Mouse (Mus musculus) embryonic facial prominence, embryonic 14.5 days (tissue): ENCODE measurements at regions not wholly inside any gene's neighbourhood (a gene's known extent, or its start where the extent isn't known, plus 50 kb on each side); places are given as distances from the start of the nearest gene placed in this dataset.

Source experiments
- ATAC-seq: fragments of 200-750 bp; cut with Nextera tagmentation; 2 replicates; pipeline ENCODE4 v1.8.0; 2017; ENCODE audit warnings: low read depth, moderate number of reproducible peaks, moderate TSS enrichment
- DNase-seq: peaks from one replicate; pipeline ENCODE4 v3.0.0-alpha.2; 2015; ENCODE audit warnings: low spot score
- H3K27ac ChIP-seq: fragments of 300-500 bp; sonication (generic); replicated peaks from 2 replicates; pipeline ENCODE4 v1.5.1; 2014; ENCODE audit warnings: low read depth, mild to moderate bottlenecking, low read length, moderate library complexity
- H3K27me3 ChIP-seq: fragments of 300-500 bp; sonication (generic); replicated peaks from 2 replicates; pipeline ENCODE4 v1.6.1; 2014; ENCODE audit warnings: low read length; ENCODE audit not compliant: control insufficient read depth, insufficient read depth
- H3K36me3 ChIP-seq: fragments of 300-500 bp; sonication (generic); 2 replicates; pipeline ENCODE4 v1.6.1; 2014; ENCODE audit warnings: low read length, mixed read lengths; ENCODE audit not compliant: control insufficient read depth, insufficient read depth
- H3K4me1 ChIP-seq: fragments of 300-500 bp; sonication (generic); 2 replicates; pipeline ENCODE4 v1.6.1; 2014; ENCODE audit warnings: antibody characterized with exemption, low read length; ENCODE audit not compliant: control insufficient read depth, insufficient read depth
- H3K4me2 ChIP-seq: fragments of 300-500 bp; sonication (generic); 2 replicates; pipeline ENCODE4 v1.6.1; 2014; ENCODE audit warnings: low read depth, mild to moderate bottlenecking, low read length, moderate library complexity, mixed read lengths
- H3K4me3 ChIP-seq: fragments of 300-500 bp; sonication (generic); 2 replicates; pipeline ENCODE4 v1.5.1; 2014; ENCODE audit warnings: low read depth, mild to moderate bottlenecking, low read length
- H3K9ac ChIP-seq: fragments of 300-500 bp; sonication (generic); 2 replicates; pipeline ENCODE4 v1.6.1; 2014; ENCODE audit warnings: low read depth, mild to moderate bottlenecking, low read length, moderate library complexity, mixed read lengths
- H3K9me3 ChIP-seq: fragments of 300-500 bp; sonication (generic); 2 replicates; pipeline ENCODE4 v1.6.1; 2016; ENCODE audit warnings: low read length; ENCODE audit not compliant: control insufficient read depth
- WGBS: fragments of 180-500 bp; shearing (Covaris S2); extraction: QIAGEN DNeasy Blood & Tissue Kit; methylation state at CpG from one replicate; pipeline ENCODE4 v1.1.7; 2014; 5-methylcytosine and 5-hydroxymethylcytosine counted together

GRCm38 (mm10) chr10:84008923-84009322 is 286.3 kb downstream of the 1500009L16Rik start:
- Histone ChIP-seq H3K9ac (no peak overlapping the region), H3K9me3 (no peaks in the 10 kb centered on the region), H3K27ac (no peak overlapping the region), H3K4me1 (no peaks in the 10 kb centered on the region), H3K4me3 (no peak overlapping the region), H3K27me3 (no peaks in the 10 kb centered on the region), H3K36me3 (no peaks in the 10 kb centered on the region), H3K4me2 (no peak overlapping the region)
- ATAC-seq (no peak), DNase-seq (no peak)
- 69% methylated on average over 4 of the region's 4 CpGs for WGBS

GRCm38 (mm10) chr10:84019381-84019780 is 296.7 kb downstream of the 1500009L16Rik start:
- Histone ChIP-seq H3K27ac (no peak overlapping the region), H3K4me1 (no peaks in the 10 kb centered on the region; the same call in 1 of the 2 replicates), H3K9ac (no peak overlapping the region), H3K27me3 (no peaks in the 10 kb centered on the region), H3K4me3 (no peak overlapping the region), H3K9me3 (no peaks in the 10 kb centered on the region), H3K36me3 (no peaks in the 10 kb centered on the region), H3K4me2 (no peak overlapping the region)
- WGBS = 18% methylated on average over 9 of the region's 9 CpGs
- ATAC-seq (no peak; the same call in 1 of the 2 replicates), DNase-seq (peak; percentile 86)

GRCm38 (mm10) chr10:84020023-84020620 is 297.5 kb downstream of the 1500009L16Rik start:
- H3K4me3 ChIP-seq = no peak overlapping the region
- ATAC-seq (no peak), DNase-seq (no peak)
- H3K4me2 ChIP-seq = no peak overlapping the region
- no peaks in the 10 kb centered on the region for H3K9me3 ChIP-seq
- 44% methylated on average over 10 of the region's 10 CpGs for WGBS
- no peaks in the 10 kb centered on the region for H3K27me3 ChIP-seq
- H3K36me3 ChIP-seq = no peaks in the 10 kb centered on the region
- no peak overlapping the region for H3K9ac ChIP-seq
- H3K27ac ChIP-seq = no peak overlapping the region
- H3K4me1 ChIP-seq = peaks cover 2% of the 10 kb centered on the region; the same call in 1 of the 2 replicates

DNA sequence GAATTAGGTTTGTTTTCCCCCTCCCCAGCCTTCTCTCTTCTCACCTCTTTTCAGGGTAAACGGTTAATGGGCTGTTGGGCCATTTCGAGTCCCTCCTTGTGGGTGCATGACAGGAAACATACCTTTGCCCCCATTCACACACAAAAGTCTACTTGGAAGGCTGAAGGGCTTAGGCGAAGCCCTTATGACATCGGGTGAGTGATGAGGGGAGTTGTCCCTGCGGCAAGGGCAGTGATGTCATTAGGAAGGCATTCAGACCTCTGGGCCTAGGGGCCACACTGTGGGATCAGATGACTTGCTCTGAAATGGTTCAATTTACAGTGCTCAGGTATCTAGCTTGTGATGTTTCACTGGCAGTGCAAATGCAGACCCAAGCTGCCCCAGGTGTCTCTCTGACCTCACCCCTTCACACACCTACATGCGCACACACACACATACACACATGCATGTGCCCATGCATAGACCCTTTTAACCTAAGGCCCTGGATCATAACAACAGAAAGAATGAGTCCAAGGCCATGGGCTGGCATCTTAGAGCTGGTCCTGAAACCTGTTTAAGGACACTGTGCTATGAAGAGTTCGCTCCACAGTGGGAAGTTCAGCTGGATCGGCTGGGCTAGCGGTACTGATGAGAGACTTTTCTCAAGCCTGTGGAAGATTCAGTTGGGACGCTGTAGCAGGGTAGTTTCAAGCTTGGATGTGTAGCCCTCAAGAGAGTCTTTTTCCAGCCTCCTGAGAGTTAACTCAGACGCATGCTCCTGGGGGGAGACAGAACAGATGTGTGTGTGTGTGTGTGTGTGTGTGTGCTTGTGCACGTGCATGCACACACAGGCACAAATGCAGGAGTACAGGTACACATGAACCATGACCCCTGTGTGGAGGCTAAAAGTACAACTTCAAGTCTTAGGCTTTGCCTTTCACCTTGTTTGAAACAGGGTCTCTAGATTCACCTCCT is 298.8 kb downstream of the 1500009L16Rik start:
- no peaks in the 10 kb centered on the region for H3K36me3 ChIP-seq
- DNase-seq = no peak
- no peak overlapping the region for H3K9ac ChIP-seq
- H3K27me3 ChIP-seq = no peaks in the 10 kb centered on the region
- H3K4me2 ChIP-seq = no peak overlapping the region
- 63% methylated on average over 12 of the region's 12 CpGs for WGBS
- no peak overlapping the region for H3K27ac ChIP-seq
- H3K4me3 ChIP-seq = no peak overlapping the region
- ATAC-seq = no peak; the same call in 1 of the 2 replicates
- H3K4me1 ChIP-seq = peaks cover 3% of the 10 kb centered on the region; the same call in 1 of the 2 replicates
- H3K9me3 ChIP-seq = no peaks in the 10 kb centered on the region

DNA sequence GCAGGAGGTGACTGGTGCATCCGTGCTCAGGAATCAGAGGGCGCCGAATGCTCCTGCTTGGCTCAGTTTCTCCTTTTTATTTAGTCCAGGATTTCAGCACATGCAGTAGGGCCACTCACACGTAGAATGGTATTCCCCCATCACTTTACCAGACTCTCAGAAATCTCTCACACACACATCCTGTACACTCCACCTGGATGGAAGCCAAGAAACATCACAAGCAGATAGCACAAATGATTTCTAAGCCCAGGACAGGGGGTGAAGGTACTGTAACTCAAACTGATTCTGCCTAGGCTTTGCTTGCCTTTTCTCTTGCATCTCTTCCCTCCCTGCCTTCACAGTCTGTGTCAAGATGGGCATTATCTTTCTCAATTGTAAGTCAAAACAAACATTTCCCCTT is 301.6 kb downstream of the 1500009L16Rik start:
- Histone ChIP-seq H3K4me2 (no peak overlapping the region), H3K36me3 (no peaks in the 10 kb centered on the region), H3K9ac (no peak overlapping the region), H3K4me3 (no peak overlapping the region), H3K27me3 (no peaks in the 10 kb centered on the region), H3K27ac (no peak overlapping the region), H3K4me1 (peaks cover 3% of the 10 kb centered on the region; the same call in 1 of the 2 replicates), H3K9me3 (0 out of 2 replicates have a peak, but pooled peaks cover 7% of the 10 kb centered on the region)
- ATAC-seq (no peak), DNase-seq (peak; percentile 53)
- 69% methylated on average over 4 of the region's 4 CpGs for WGBS

DNA sequence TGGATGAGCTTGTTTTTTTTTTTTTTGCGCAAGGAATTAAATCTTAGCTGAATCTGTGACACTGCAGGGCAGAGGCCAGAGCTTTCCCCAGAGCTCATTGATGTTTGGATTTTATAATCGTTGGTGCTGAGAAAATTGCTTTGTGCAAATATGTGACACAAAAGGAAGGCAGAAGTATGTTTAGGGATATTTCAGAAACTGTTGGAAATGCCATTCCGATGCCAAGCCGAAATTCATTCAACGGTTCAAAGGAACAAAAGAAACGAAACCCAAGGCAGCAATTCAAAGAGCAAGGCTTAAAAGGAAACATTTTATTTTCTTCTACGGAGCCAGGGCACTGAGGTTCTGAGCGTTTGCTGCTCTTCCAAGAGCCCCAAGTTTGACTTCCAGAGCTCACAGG is 302.2 kb downstream of the 1500009L16Rik start:
- DNase-seq (no peak), ATAC-seq (no peak)
- H3K27me3 ChIP-seq = no peaks in the 10 kb centered on the region
- no peak overlapping the region for H3K4me2 ChIP-seq
- 49% methylated on average over 8 of the region's 8 CpGs for WGBS
- peaks cover 3% of the 10 kb centered on the region; the same call in 1 of the 2 replicates for H3K4me1 ChIP-seq
- H3K27ac ChIP-seq = no peak overlapping the region
- H3K9ac ChIP-seq = no peak overlapping the region
- H3K4me3 ChIP-seq = no peak overlapping the region
- no peaks in the 10 kb centered on the region for H3K36me3 ChIP-seq
- 0 out of 2 replicates have a peak, but pooled peaks cover 7% of the 10 kb centered on the region for H3K9me3 ChIP-seq

GRCm38 (mm10) chr10:84026798-84027197 is 304.1 kb downstream of the 1500009L16Rik start:
- 0 out of 2 replicates have a peak, but pooled peaks cover 3% of the 10 kb centered on the region for H3K4me1 ChIP-seq
- no peaks in the 10 kb centered on the region for H3K27me3 ChIP-seq
- H3K9ac ChIP-seq = no peak overlapping the region
- H3K9me3 ChIP-seq = 0 out of 2 replicates have a peak, but pooled peaks cover 7% of the 10 kb centered on the region
- no peak overlapping the region for H3K4me3 ChIP-seq
- WGBS = 73% methylated on average over 4 of the region's 4 CpGs
- no peak overlapping the region for H3K4me2 ChIP-seq
- H3K27ac ChIP-seq = no peak overlapping the region
- ATAC-seq (peak; percentile 37; the same call in 1 of the 2 replicates), DNase-seq (peak; percentile 60)
- no peaks in the 10 kb centered on the region for H3K36me3 ChIP-seq

DNA sequence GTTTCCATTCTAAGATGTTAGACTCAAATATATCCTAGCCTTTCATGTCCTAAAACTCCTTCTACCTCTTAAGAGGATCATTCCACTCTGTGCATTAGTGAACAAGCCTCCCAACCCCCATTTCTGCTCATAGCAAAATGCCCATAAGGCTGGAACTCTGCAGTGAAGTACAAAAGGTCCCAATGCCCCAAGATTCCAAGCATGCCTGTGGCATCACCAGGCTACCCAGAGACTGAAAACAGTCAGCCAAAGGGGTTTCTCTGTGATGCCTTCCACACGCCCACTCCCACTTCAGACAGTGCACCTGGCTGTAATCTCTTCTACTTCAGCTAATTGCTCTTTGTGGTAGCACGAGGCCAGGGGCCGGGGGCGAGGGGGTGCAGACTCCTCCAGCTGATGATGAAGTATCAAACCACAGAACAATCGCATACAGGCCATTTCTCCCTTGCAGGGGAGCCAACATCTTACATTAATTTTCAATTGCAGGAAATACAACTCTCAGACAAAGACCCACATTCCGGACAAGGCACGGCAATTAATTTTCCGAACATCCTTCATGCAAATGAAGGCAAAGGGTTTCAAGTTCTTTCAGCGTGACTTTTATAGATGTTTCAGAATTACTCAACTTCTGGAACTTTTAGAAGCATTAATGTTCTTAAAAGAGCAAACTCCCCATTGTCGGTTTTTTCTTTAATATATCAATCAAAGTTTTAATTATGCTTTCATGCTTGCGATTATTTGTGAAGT is 313.6 kb downstream of the 1500009L16Rik start:
- Histone ChIP-seq H3K27ac (no peak overlapping the region), H3K9me3 (no peaks in the 10 kb centered on the region), H3K4me2 (no peak overlapping the region), H3K27me3 (no peaks in the 10 kb centered on the region), H3K9ac (no peak overlapping the region), H3K4me3 (no peak overlapping the region), H3K36me3 (no peaks in the 10 kb centered on the region), H3K4me1 (peaks cover 12% of the 10 kb centered on the region; the same call in 1 of the 2 replicates)
- DNase-seq (no peak), ATAC-seq (no peak)
- 37% methylated on average over 11 of the region's 11 CpGs for WGBS
